Mouse (Mus musculus) 3134 (cell line): ENCODE results near the gene Vps13d.

Source experiments
- DNase-seq: peaks from one replicate; pipeline ENCODE4 v3.0.0-alpha.2; 2011; ENCODE audit warnings: low spot score; ENCODE audit not compliant: insufficient read length; ENCODE audit errors: extremely low read depth

Vps13d gene

DNA sequence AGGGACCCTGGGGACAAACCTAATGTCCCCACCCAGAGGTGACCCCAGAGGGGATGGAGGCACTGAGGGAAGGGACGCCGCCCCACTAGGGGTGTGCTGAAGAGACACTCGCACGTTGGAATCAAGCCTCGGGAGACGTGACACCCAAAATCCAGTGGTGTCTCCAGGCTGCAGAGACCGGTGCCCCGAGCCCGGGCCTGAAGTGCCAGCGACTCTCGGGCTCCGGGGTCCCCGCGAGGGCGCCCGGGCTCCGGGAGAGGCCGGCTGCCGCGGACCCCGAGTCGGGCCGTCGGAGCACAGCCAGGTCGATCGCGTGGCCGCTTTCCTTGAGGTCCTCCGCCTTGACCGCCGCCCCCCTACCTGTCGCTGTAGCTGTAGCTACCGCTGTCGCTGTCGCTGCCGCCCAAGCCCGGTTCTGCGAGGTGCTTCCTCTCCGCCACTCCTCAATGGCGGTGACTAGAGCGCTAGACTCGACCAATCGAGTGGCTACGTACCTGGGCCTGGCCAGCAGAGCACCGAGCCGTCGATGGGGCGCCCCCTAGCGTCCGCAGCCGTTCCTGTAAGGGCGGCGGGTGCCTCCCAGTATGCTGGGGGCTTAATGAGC, at the start of gene Vps13d:
Vps13d (minus strand) TSS at position 447 of the 604 bp plus-strand sequence.
- peak; percentile 84 for DNase-seq

- DNase-seq, result no peak
Measured at GRCm38 (mm10) chr4:145242719-145243350, 48.0 kb upstream of the Vps13d start.

GRCm38 (mm10) chr4:145240723-145241231, 46.0 kb upstream of the Vps13d start:
- peak; percentile 53 for DNase-seq

DNA sequence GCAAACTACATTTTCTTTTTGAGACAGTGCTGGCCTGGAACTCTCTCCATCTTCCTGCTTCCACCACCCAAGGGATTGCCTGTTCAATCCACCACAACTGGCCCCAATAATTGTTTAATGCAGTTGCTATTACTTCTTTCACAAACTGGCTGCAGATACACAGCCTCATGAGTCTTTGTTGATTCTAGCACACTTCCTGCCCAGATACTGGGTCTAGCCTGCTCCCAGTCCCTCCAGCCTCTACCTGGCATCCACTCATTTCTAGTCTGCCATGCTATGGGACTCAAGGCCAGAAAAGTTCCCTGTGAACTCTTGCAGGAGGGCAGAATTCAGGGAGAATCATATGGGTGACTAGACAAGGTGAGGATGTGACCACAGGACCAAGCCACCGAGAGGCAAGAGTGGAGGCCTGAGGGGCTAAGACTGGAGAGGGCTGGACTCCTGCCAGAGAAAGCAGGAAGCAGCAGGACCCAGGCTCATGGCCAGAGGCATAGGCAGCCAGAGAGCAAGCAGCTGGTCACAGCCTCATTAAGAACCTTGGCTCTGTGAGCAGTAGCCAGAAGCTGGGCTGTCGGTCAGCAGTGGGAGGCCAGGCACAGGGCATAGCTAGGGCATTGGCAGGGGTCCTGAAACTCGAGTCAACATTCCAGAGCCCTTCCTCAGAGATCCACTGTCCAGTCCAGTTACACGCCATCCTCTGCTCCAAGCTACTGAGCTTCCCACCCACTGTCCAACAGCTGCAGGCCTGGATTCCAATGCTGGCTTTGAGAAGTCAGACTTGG, 44.4 kb upstream of the Vps13d start:
- DNase-seq, result peak; percentile 92

- DNase-seq, result no peak
Measured at GRCm38 (mm10) chr4:145236027-145236426, 41.2 kb upstream of the Vps13d start.

DNA sequence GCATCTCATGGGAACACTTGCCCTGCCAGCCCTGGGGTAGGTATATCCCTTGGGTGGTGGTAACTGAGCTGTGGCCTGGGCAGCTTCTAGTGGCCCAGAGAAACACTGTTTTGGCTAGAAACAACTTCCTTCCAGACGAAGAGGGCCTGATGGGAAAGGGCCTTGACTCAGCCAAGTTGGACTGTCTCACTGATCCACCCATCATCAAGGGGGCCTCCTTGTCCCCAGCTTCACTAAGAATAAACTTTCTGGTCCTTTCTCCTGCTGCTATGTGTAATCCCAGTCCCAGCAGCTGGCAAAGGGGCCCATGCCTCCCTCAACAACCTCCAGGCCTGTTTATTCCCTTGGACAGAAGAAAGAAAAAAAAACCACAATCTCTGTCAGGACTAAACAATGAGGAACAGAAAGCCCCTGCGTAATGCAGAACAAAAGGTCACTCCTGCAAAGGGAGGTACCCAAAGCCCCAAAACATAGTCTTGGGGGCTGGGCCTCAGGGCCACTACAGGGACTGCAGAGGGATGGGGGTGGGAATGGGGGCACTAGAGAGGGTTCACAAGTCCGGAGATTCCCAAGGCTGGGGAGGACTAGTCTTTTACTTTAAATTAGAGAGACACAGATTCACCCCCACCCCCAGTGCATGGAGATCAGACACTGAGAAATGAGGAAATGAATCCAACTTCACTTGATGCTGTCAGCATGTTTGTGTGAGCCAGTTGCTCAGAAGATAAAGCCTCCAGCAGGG, 38.9 kb upstream of the Vps13d start:
- DNase-seq, result no peak

- DNase-seq, result no peak
Measured at GRCm38 (mm10) chr4:145231732-145232131, 36.9 kb upstream of the Vps13d start.

- DNase-seq, result no peak
Measured at GRCm38 (mm10) chr4:145230647-145231046, 35.8 kb upstream of the Vps13d start.

GRCm38 (mm10) chr4:145229524-145230163, 34.8 kb upstream of the Vps13d start:
- DNase-seq, result peak; percentile 79

DNA sequence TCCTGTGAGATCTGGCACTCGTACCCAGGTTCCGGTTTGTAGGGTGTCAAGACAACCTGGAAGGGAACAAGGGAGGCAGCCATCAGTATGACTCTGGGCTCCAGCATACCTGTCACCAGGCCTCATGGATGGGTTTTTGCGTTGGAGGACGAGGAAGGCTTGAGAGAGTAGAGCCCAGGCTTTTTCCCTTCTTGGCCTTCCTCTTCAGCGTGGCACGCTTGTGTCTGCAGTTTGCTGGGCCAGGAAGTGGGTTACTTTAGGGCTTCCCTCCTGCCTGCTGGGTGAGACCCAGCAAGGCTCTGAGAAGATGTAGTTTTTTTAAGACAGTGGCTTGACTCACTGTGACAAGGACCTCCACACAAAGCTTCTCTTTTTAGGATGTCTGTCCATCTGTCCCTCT, 34.2 kb upstream of the Vps13d start:
- DNase-seq, result no peak

GRCm38 (mm10) chr4:145224613-145225012, 29.8 kb upstream of the Vps13d start:
- DNase-seq, result no peak

DNA sequence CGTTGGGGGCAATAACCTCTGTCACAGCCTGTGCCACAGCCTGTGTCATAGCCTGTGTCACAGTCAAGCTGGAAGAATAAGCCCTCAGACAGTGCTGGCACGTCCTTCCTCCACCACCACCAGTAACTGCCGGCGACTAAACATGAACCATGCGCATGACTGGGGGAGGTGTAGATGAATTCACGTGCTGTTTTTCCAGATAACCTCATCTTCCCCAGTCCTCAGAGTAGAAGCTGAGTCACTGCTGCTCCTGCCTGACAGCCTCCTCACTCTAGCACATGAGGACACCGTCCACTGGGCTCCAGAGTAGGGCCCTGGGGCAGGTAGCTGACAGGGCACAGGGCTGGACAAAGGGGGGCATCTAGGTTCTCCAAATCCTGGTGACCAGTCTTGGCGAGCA, 27.3 kb upstream of the Vps13d start:
- DNase-seq, result peak; percentile 42

DNA sequence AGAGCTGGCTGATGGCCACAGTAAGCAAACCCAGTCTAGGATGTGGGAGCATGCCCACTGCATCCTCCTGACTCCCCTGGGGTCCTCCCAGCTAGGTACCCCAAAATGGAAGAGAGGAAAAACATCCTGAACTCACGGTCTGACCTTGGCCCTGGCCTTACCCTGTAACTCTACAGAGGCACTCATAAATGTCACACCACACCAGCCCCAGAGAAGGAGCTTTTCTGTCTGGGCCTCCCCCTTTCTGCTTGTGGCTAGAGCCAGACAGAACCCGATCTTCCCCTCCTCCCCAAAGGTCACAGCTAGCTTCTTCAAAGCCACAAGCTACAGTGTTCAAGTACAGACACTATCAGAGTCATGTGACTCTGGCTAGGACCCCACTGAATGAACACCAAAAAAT, 26.6 kb upstream of the Vps13d start:
- no peak for DNase-seq

DNA sequence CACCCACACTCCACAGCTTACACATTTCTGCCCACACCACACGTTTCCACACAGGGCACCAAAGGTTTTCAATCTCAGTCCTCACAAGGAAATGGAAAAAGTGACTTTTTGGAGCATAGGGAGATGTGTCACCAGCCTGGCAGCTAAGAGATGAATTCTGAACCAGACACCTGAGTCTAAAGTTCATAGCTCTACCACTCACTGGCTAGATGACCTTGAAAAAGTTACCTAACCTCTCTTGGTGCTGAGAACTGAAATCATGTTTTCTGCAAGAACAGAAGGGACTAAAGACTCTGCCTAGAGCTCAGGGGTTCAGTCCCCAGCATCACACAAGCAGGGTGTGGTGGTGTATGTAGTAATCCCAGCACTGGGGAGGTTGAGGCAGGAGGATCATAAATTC, 25.2 kb upstream of the Vps13d start:
- no peak for DNase-seq

GRCm38 (mm10) chr4:145219240-145219985, 24.6 kb upstream of the Vps13d start:
- DNase-seq, result peak; percentile 55

DNA sequence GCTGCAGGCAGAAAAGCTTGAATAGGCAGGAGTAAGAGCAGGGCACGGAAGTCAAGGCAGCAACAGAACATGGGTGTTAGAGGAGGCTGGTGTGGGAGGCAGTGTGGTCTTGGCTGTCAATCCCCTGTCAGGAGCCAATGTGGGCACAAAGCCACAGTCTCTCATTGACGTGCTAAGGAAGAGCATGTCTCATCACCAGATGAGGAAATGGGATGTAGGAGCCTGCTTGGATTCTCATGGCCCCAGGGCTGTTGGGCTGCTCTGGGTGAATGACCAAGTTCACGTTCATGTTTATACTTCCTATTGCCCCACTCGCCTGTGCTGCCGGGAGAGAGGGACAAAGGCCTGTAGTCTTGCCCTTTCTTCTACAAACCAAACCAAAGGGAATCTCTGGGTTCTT, 23.0 kb upstream of the Vps13d start:
- no peak for DNase-seq

DNA sequence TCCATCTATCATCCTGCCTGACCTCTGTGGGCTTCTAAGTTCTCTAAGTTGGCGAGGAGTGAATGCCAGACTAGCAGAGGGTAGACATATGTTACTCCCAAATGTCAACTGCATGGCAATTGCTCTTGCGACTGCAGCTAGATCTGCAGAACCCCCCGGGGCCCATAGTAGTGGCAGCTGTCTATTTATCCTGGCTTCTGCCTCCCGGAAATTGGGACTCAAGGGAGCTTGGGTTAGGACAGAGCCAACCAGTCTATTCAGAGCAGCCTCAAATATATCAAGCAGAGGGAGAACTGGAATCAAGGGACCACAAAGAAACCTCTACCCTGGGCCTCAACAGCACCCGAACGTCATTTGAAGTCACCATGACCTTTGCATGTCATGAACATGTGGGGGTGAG, 22.2 kb upstream of the Vps13d start:
- no peak for DNase-seq

- DNase-seq, result no peak
Measured at GRCm38 (mm10) chr4:145215396-145215795, 20.6 kb upstream of the Vps13d start.

DNA sequence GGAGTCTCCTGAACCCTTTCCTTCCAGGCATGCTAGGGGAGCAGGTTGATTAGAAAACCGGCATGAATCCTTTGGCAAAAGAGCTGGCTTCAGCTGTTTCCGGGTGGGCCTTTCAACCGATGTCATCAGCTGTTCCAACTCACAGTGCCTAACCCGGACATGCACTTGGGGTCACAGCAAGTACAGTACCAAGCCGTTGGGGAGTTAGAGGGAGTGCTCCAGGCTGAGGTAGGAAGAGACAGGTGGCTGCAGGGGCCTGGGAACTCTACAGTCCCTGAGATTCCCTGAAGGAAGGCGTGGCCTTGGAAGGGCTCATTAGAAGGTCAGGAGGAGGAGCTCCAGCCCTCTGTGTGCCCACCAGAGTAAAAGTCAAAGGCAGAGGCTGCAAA, 20.0 kb upstream of the Vps13d start:
- no peak for DNase-seq
